Mouse (Mus musculus) layer of hippocampus, postnatal 14 days (tissue): ENCODE results near the gene Slc26a3. TPM values are rescaled to one million over a fixed set of nuclear protein-coding genes. Genes with fewer than 3 reads are reported as not detected.

Source experiments
- DNase-seq, 2 experiments: peaks; one replicate each; pipeline ENCODE4 v3.0.0; 2021 to 2022; ENCODE audit warnings: low spot score in 2 of 2, mixed read lengths in 1 of 2
- long read RNA-seq, 2 experiments: library from polyadenylated mRNA; stranded (forward); transcript quantifications; one replicate each; pipeline ENCODE4 v2.0.0; 2021
- total RNA-seq, 2 experiments: library from RNA; stranded (reverse); gene quantifications; 2 replicates each; pipeline ENCODE4 v1.2.3; 2021

Gene Slc26a3
- under 1 TPM; 0.38 to 0.81 TPM for total RNA-seq
- long read RNA-seq, experiment 1: 0 reads
- long read RNA-seq, experiment 2, partial matches to known transcripts: 3 of 3 reads
- long read RNA-seq, experiment 2, other reads (novel, unspliced or antisense): 0 of 3 reads

- no peak for DNase-seq
Measured at GRCm38 (mm10) chr12:31390571-31390970, at the start of gene Slc26a3. Slc26a3 (plus strand) TSS chr12:31390871.

GRCm38 (mm10) chr12:31350191-31350943 is 40.3 kb upstream of the Slc26a3 start:
- DNase-seq: no peak

GRCm38 (mm10) chr12:31350944-31351928 is 39.4 kb upstream of the Slc26a3 start, which contains the start of gene Dld:
Dld (minus strand) TSS chr12:31351453.
- DNase-seq: peak; percentile 94 to 98

- DNase-seq: no peak
Measured at GRCm38 (mm10) chr12:31366428-31366827, 24.2 kb upstream of the Slc26a3 start.

- DNase-seq: no peak
Measured at GRCm38 (mm10) chr12:31367721-31368120, 22.9 kb upstream of the Slc26a3 start.

GRCm38 (mm10) chr12:31369118-31369517 is 21.6 kb upstream of the Slc26a3 start:
- DNase-seq: no peak

GRCm38 (mm10) chr12:31369656-31370055 is 21.0 kb upstream of the Slc26a3 start:
- no peak for DNase-seq

- DNase-seq: peak; percentile 59 to 82
Measured at GRCm38 (mm10) chr12:31374603-31375282, 15.9 kb upstream of the Slc26a3 start.

GRCm38 (mm10) chr12:31375283-31375615 is 15.4 kb upstream of the Slc26a3 start:
- DNase-seq: no peak

- peak in 1 of 2 experiments; percentile 4 for DNase-seq
Measured at GRCm38 (mm10) chr12:31376326-31376950, 14.2 kb upstream of the Slc26a3 start.

- DNase-seq: no peak
Measured at GRCm38 (mm10) chr12:31377241-31377640, 13.4 kb upstream of the Slc26a3 start.

- no peak for DNase-seq
Measured at GRCm38 (mm10) chr12:31380878-31381277, 9.8 kb upstream of the Slc26a3 start.

- no peak for DNase-seq
Measured at GRCm38 (mm10) chr12:31382451-31382850, 8.2 kb upstream of the Slc26a3 start.

- no peak for DNase-seq
Measured at GRCm38 (mm10) chr12:31387303-31387702, 3.4 kb upstream of the Slc26a3 start.

- DNase-seq: no peak
Measured at GRCm38 (mm10) chr12:31391696-31392095, 1.0 kb downstream of the Slc26a3 start.

- no peak for DNase-seq
Measured at GRCm38 (mm10) chr12:31395895-31396294, 5.2 kb downstream of the Slc26a3 start.

GRCm38 (mm10) chr12:31397709-31398108 is 7.0 kb downstream of the Slc26a3 start:
- DNase-seq: no peak

GRCm38 (mm10) chr12:31400821-31401220 is 10.2 kb downstream of the Slc26a3 start:
- DNase-seq: no peak

- DNase-seq: no peak
Measured at GRCm38 (mm10) chr12:31401930-31402329, 11.3 kb downstream of the Slc26a3 start.

- DNase-seq: no peak
Measured at GRCm38 (mm10) chr12:31404575-31405240, 14.0 kb downstream of the Slc26a3 start.
